Mouse (Mus musculus): Measurements from ENCODE around the gene Rsph1. TPM values are rescaled to one million over a fixed set of nuclear protein-coding genes. Genes with fewer than 3 reads are reported as not detected.

Rsph1 gene
- polyA plus RNA-seq, 1 experiment: 0.30 TPM

- no peaks in the 10 kb centered on the region for H3K36me3 ChIP-seq (ENCODE audit: control insufficient read depth, insufficient read depth)
- H3K79me2 ChIP-seq (ENCODE audit: control insufficient read depth, insufficient read depth): no peaks in the 10 kb centered on the region
- TF ChIP-seq MAX (IDR thresholded peaks at IDR 0.05; ENCODE audit: low read depth) (no peak), POLR2AphosphoS2 (IDR thresholded peaks at IDR 0.05; ENCODE audit: insufficient read length, low read depth) (no peak), SRF (IDR thresholded peaks at IDR 0.05; ENCODE audit: control insufficient read depth, insufficient read length, low read depth) (no peak), TCF12 (IDR thresholded peaks at IDR 0.05; ENCODE audit: insufficient read depth, poor library complexity, severe bottlenecking) (no peak), CEBPB (IDR thresholded peaks at IDR 0.05; ENCODE audit: insufficient read depth, poor library complexity, severe bottlenecking) (no peak), MYOG (IDR thresholded peaks at IDR 0.05; ENCODE audit: control insufficient read depth in 1 of 3, insufficient read depth in 1 of 3, insufficient read length in 2 of 3, low read depth in 2 of 3) (no peak), E2F4 (IDR thresholded peaks at IDR 0.05; ENCODE audit: insufficient read depth) (no peak), TCF3 (IDR thresholded peaks at IDR 0.05; ENCODE audit: insufficient read length, low read depth) (no peak), MYOD1 (IDR thresholded peaks at IDR 0.05; ENCODE audit: control insufficient read depth in 1 of 3, insufficient read length in 2 of 3, low read depth in 2 of 3) (no peak), USF1 (IDR thresholded peaks at IDR 0.05; ENCODE audit: low read depth) (no peak), REST (IDR thresholded peaks at IDR 0.05; ENCODE audit: insufficient read depth, insufficient read length) (no peak), POLR2A (IDR thresholded peaks at IDR 0.05; ENCODE audit: insufficient read length, low read depth) (no peak)
- H3K27me3 ChIP-seq (ENCODE audit: control insufficient read depth, insufficient read depth, insufficient read length): peaks cover 18% of the 10 kb centered on the region
- H3K4me2 ChIP-seq (ENCODE audit: low read depth): no peak overlapping the region
- H3ac ChIP-seq (ENCODE audit: control insufficient read depth, insufficient read length): no peak overlapping the region
- H3K4me3 ChIP-seq: no peak overlapping the region
These were observed 13.4 kb downstream of the Rsph1 start for GRCm38 (mm10) chr17:31263770-31264169.

GRCm38 (mm10) chr17:31262715-31263114, 14.5 kb downstream of the Rsph1 start:
- no peaks in the 10 kb centered on the region for H3K79me2 ChIP-seq (ENCODE audit: control insufficient read depth, insufficient read depth)
- no peak overlapping the region for H3K4me3 ChIP-seq
- TF ChIP-seq SRF (IDR thresholded peaks at IDR 0.05; ENCODE audit: control insufficient read depth, insufficient read length, low read depth) (no peak), CEBPB (IDR thresholded peaks at IDR 0.05; ENCODE audit: insufficient read depth, poor library complexity, severe bottlenecking) (no peak), REST (IDR thresholded peaks at IDR 0.05; ENCODE audit: insufficient read depth, insufficient read length) (no peak), POLR2A (IDR thresholded peaks at IDR 0.05; ENCODE audit: insufficient read length, low read depth) (no peak), POLR2AphosphoS2 (IDR thresholded peaks at IDR 0.05; ENCODE audit: insufficient read length, low read depth) (no peak)
- H3K36me3 ChIP-seq (ENCODE audit: control insufficient read depth, insufficient read depth): no peaks in the 10 kb centered on the region
- no peak overlapping the region for H3ac ChIP-seq (ENCODE audit: control insufficient read depth, insufficient read length)
- H3K27me3 ChIP-seq (ENCODE audit: control insufficient read depth, insufficient read depth, insufficient read length): peaks cover 18% of the 10 kb centered on the region
- H3K4me2 ChIP-seq (ENCODE audit: low read depth): no peak overlapping the region

- Histone ChIP-seq H3K79me2 (ENCODE audit: control insufficient read depth, insufficient read depth) (no peaks in the 10 kb centered on the region), H3K4me3 (no peak overlapping the region), H3K4me2 (ENCODE audit: low read depth) (no peak overlapping the region), H3K36me3 (ENCODE audit: control insufficient read depth, insufficient read depth) (no peaks in the 10 kb centered on the region), H3ac (ENCODE audit: control insufficient read depth, insufficient read length) (no peak overlapping the region), H3K27me3 (ENCODE audit: control insufficient read depth, insufficient read depth, insufficient read length) (peaks cover 18% of the 10 kb centered on the region)
- TF ChIP-seq E2F4 (IDR thresholded peaks at IDR 0.05; ENCODE audit: insufficient read depth) (no peak), POLR2A (IDR thresholded peaks at IDR 0.05; ENCODE audit: insufficient read length, low read depth) (no peak), TCF3 (IDR thresholded peaks at IDR 0.05; ENCODE audit: insufficient read length, low read depth) (no peak), SRF (IDR thresholded peaks at IDR 0.05; ENCODE audit: control insufficient read depth, insufficient read length, low read depth) (no peak), POLR2AphosphoS2 (IDR thresholded peaks at IDR 0.05; ENCODE audit: insufficient read length, low read depth) (no peak), REST (IDR thresholded peaks at IDR 0.05; ENCODE audit: insufficient read depth, insufficient read length) (no peak), MYOG (IDR thresholded peaks at IDR 0.05; ENCODE audit: control insufficient read depth in 1 of 3, insufficient read depth in 1 of 3, insufficient read length in 2 of 3, low read depth in 2 of 3) (no peak), TCF12 (IDR thresholded peaks at IDR 0.05; ENCODE audit: insufficient read depth, poor library complexity, severe bottlenecking) (no peak), MAX (IDR thresholded peaks at IDR 0.05; ENCODE audit: low read depth) (no peak), CEBPB (IDR thresholded peaks at IDR 0.05; ENCODE audit: insufficient read depth, poor library complexity, severe bottlenecking) (no peak), MYOD1 (IDR thresholded peaks at IDR 0.05; ENCODE audit: control insufficient read depth in 1 of 3, insufficient read length in 2 of 3, low read depth in 2 of 3) (no peak), USF1 (IDR thresholded peaks at IDR 0.05; ENCODE audit: low read depth) (no peak)
These were observed 15.8 kb downstream of the Rsph1 start for GRCm38 (mm10) chr17:31261352-31261751.

- TF ChIP-seq POLR2AphosphoS2 (IDR thresholded peaks at IDR 0.05; ENCODE audit: insufficient read length, low read depth) (no peak), SRF (IDR thresholded peaks at IDR 0.05; ENCODE audit: control insufficient read depth, insufficient read length, low read depth) (no peak), MAX (IDR thresholded peaks at IDR 0.05; ENCODE audit: low read depth) (no peak)
- no peak overlapping the region for H3K4me2 ChIP-seq (ENCODE audit: low read depth)
- H3K79me2 ChIP-seq (ENCODE audit: control insufficient read depth, insufficient read depth): no peaks in the 10 kb centered on the region
- H3K4me3 ChIP-seq: no peak overlapping the region
- peaks cover 18% of the 10 kb centered on the region for H3K27me3 ChIP-seq (ENCODE audit: control insufficient read depth, insufficient read depth, insufficient read length)
- no peaks in the 10 kb centered on the region for H3K36me3 ChIP-seq (ENCODE audit: control insufficient read depth, insufficient read depth)
- no peak overlapping the region for H3ac ChIP-seq (ENCODE audit: control insufficient read depth, insufficient read length)
These were observed 16.8 kb downstream of the Rsph1 start for GRCm38 (mm10) chr17:31260430-31260829.

- Histone ChIP-seq H3K4me3 (no peak overlapping the region), H3K36me3 (ENCODE audit: control insufficient read depth, insufficient read depth) (no peaks in the 10 kb centered on the region), H3ac (ENCODE audit: control insufficient read depth, insufficient read length) (no peak overlapping the region), H3K79me2 (ENCODE audit: control insufficient read depth, insufficient read depth) (no peaks in the 10 kb centered on the region), H3K4me2 (ENCODE audit: low read depth) (no peak overlapping the region), H3K27me3 (ENCODE audit: control insufficient read depth, insufficient read depth, insufficient read length) (peaks cover 18% of the 10 kb centered on the region)
- TF ChIP-seq REST (IDR thresholded peaks at IDR 0.05; ENCODE audit: insufficient read depth, insufficient read length) (no peak), CEBPB (IDR thresholded peaks at IDR 0.05; ENCODE audit: insufficient read depth, poor library complexity, severe bottlenecking) (no peak), POLR2AphosphoS2 (IDR thresholded peaks at IDR 0.05; ENCODE audit: insufficient read length, low read depth) (no peak), MAX (IDR thresholded peaks at IDR 0.05; ENCODE audit: low read depth) (no peak), TCF12 (IDR thresholded peaks at IDR 0.05; ENCODE audit: insufficient read depth, poor library complexity, severe bottlenecking) (no peak), MYOD1 (IDR thresholded peaks at IDR 0.05; ENCODE audit: control insufficient read depth in 1 of 3, insufficient read length in 2 of 3, low read depth in 2 of 3) (no peak), TCF3 (IDR thresholded peaks at IDR 0.05; ENCODE audit: insufficient read length, low read depth) (no peak), MYOG (IDR thresholded peaks at IDR 0.05; ENCODE audit: control insufficient read depth in 1 of 3, insufficient read depth in 1 of 3, insufficient read length in 2 of 3, low read depth in 2 of 3) (no peak), E2F4 (IDR thresholded peaks at IDR 0.05; ENCODE audit: insufficient read depth) (no peak), USF1 (IDR thresholded peaks at IDR 0.05; ENCODE audit: low read depth) (no peak), SRF (IDR thresholded peaks at IDR 0.05; ENCODE audit: control insufficient read depth, insufficient read length, low read depth) (no peak), POLR2A (IDR thresholded peaks at IDR 0.05; ENCODE audit: insufficient read length, low read depth) (no peak)
These were observed 17.4 kb downstream of the Rsph1 start for GRCm38 (mm10) chr17:31259825-31260224.
